Comparison of ENCODE assay signal across 12 mouse cellular contexts in the genomic region with DNA sequence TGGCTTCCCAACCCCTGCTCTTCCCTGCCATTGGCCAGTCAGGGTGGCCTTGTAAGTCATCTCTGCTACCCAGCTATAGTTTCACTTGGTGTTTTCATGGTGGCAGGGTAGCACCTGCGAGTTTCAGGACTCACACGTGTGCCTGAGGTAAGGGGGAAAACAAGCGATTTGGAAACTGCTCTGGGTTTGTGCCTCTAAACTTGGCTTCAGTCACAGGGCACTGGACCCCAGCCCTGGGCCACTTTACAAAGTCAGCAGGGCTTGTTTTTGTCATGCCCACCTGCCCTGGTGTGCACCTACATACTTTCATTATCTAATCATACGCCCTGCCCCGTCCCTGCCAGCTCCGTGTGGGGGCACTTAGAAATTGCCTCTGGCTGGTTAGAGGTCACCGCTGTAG.
"Had no signal": no experiment of that assay in that cellular context is flagged by ENCODE, and none has a peak within 500 bp of the region (broad histone marks: within the 10 kb centered on the region; RNA-seq: fewer than 3 reads in every experiment).

No protein-coding gene starts in this region.

- H3K9me3 ChIP-seq: liver, embryonic 13.5 days; lung, embryonic 15.5 days; midbrain, embryonic 13.5 days had no signal

- H3K4me1 ChIP-seq: liver, embryonic 13.5 days had no signal

- H3K4me3 ChIP-seq: limb, embryonic 12.5 days; liver, embryonic 13.5 days; lung, embryonic 15.5 days; midbrain, embryonic 13.5 days had no signal

- H3K27me3 ChIP-seq: limb, embryonic 12.5 days; liver, embryonic 13.5 days; lung, embryonic 15.5 days; midbrain, embryonic 13.5 days had no signal

- ATAC-seq: intestine, postnatal 0 days; liver, postnatal 0 days; midbrain, embryonic 13.5 days had no signal

- DNase-seq: kidney, adult 8-10 months; liver; liver, embryonic 13.5 days; liver, postnatal 0 days; retina, postnatal 1 day; right cerebral cortex, postnatal 14 days; thymus, postnatal 4 days had no signal

- H3K36me3 ChIP-seq: limb, embryonic 12.5 days; liver, embryonic 13.5 days; lung, embryonic 15.5 days; midbrain, embryonic 13.5 days had no signal

- H3K27ac ChIP-seq: limb, embryonic 12.5 days; liver, embryonic 13.5 days; lung, embryonic 15.5 days; midbrain, embryonic 13.5 days; stomach, postnatal 0 days had no signal
